ENCODE assay signal across 20 mouse cellular contexts in genomic region chr3:98279682-98280081, GRCm38 (mm10). TPM values are rescaled to one million over a fixed set of nuclear protein-coding genes. Genes with fewer than 3 reads are reported as not detected.
DNase-seq lines count a peak whose midpoint lies in the region; ATAC-seq lines count a peak whose summit lies in the region.
"Had no signal": no experiment of that assay in that cellular context is flagged by ENCODE, and none has a peak within 500 bp of the region (broad histone marks: within the 10 kb centered on the region; RNA-seq: fewer than 3 reads in every experiment).

No protein-coding gene starts in this region.

- H3K4me3 ChIP-seq in liver, embryonic 16.5 days (ENCODE audit: low read depth, low read length): no peak overlapping the region
- H3K4me3 ChIP-seq: embryonic facial prominence, embryonic 13.5 days; forebrain, embryonic 10.5 days; lung, embryonic 15.5 days; megakaryocyte, embryonic 14.5 days had no signal

- H3K36me3 ChIP-seq in liver, embryonic 16.5 days (ENCODE audit: control insufficient read depth, insufficient read depth): no peaks in the 10 kb centered on the region
- H3K36me3 ChIP-seq: embryonic facial prominence, embryonic 13.5 days; forebrain, embryonic 10.5 days; lung, embryonic 15.5 days had no signal

- peak; percentile 26 to 44 for DNase-seq in heart, adult 18-20 months
- DNase-seq in heart, postnatal 25 days (ENCODE audit: low spot score): no peak
- peak; percentile 4 for DNase-seq in thymus, postnatal 25 days
- DNase-seq in thymus, adult 18-20 months: no peak
- no peak for DNase-seq in spleen, postnatal 36 days (ENCODE audit: low spot score in 2 of 2)
- no peak for DNase-seq in frontal cortex, adult 2 months (ENCODE audit: extremely low spot score in 1 of 2, low spot score in 1 of 2)
- DNase-seq in lung, adult 18-20 months: no peak
- DNase-seq: cerebellum, adult 11-12 months; right cerebral cortex, adult 18-20 months had no signal

- intact Hi-C loops in heart, postnatal 25 days (cut with DNase I): no loop called here

- H3K4me1 ChIP-seq in liver, embryonic 16.5 days (ENCODE audit: control insufficient read depth, low read depth, low read length): peaks cover 8% of the 10 kb centered on the region

- 26% methylated on average over 4 of the region's 4 CpGs for WGBS in liver, embryonic 16.5 days (ENCODE audit: insufficient replicate concordance)

- H3K27me3 ChIP-seq in liver, embryonic 16.5 days (ENCODE audit: control insufficient read depth, insufficient read depth, low read depth, low read length): no peaks in the 10 kb centered on the region
- H3K27me3 ChIP-seq: embryonic facial prominence, embryonic 13.5 days; lung, embryonic 15.5 days had no signal

- H3K27ac ChIP-seq in liver, embryonic 16.5 days (ENCODE audit: low read length): peak overlapping the region; percentile 56
- H3K27ac ChIP-seq: embryonic facial prominence, embryonic 13.5 days; forebrain, embryonic 10.5 days; lung, embryonic 15.5 days had no signal

- H3K9ac ChIP-seq in liver, embryonic 16.5 days (ENCODE audit: low read depth, low read length): no peak overlapping the region
- H3K9ac ChIP-seq: embryonic facial prominence, embryonic 13.5 days; lung, embryonic 15.5 days had no signal

- no peak for ATAC-seq in liver, embryonic 16.5 days (ENCODE audit: low read depth)

- H3K4me2 ChIP-seq in liver, embryonic 16.5 days (ENCODE audit: low read depth, low read length): no peak overlapping the region

- no peaks in the 10 kb centered on the region for H3K9me3 ChIP-seq in liver, embryonic 16.5 days (replicated peaks; ENCODE audit: control insufficient read depth, low read length)
- H3K9me3 ChIP-seq: embryonic facial prominence, embryonic 13.5 days; forebrain, embryonic 10.5 days; lung, embryonic 15.5 days; megakaryocyte, embryonic 14.5 days had no signal

RNA-seq across cellular contexts. Expression of gene Hmgcs2, which starts 0.6 kb away (rescaled TPM):
- total RNA-seq in heart, adult 18-20 months (2021): 10 to 100 TPM in 1 of 2 experiments, 1 to 10 TPM in 1; 8.5 to 16.1 TPM
- total RNA-seq in heart, postnatal 25 days (2021): 10 to 100 TPM; 12.7 to 14.3 TPM
- polyA plus RNA-seq in liver, embryonic 16.5 days (2015; fragmentation: Nextera tagmentation; extraction: Ambion mirVana): 293 and 366 TPM in 2 replicates
- polyA plus RNA-seq in frontal cortex, adult 2 months (2012; rRNA removed): 14.1 and 14.9 TPM in 2 replicates
- total RNA-seq: granulocyte monocyte progenitor cell, adult 5-6 weeks had no signal

RNA-seq across cellular contexts. Expression of gene Reg4, which starts 57.7 kb away (rescaled TPM):
- total RNA-seq in heart, adult 18-20 months (2021): not detected
- not detected for total RNA-seq in heart, postnatal 25 days (2021)
- polyA plus RNA-seq in liver, embryonic 16.5 days (2015; fragmentation: Nextera tagmentation; extraction: Ambion mirVana): 0.27 TPM in 1 of 2 replicates, not detected in the other
- 0.13 TPM in 1 of 2 replicates, not detected in the other for polyA plus RNA-seq in frontal cortex, adult 2 months (2012; rRNA removed)
- total RNA-seq: adrenal gland, adult 18-20 months; common myeloid progenitor, adult 5-6 weeks; granulocyte monocyte progenitor cell, adult 5-6 weeks; hindbrain, postnatal 0 days; layer of hippocampus, postnatal 14 days; left cerebral cortex, postnatal 4 days had no signal
- polyA plus RNA-seq: embryonic facial prominence, embryonic 13.5 days; lung, embryonic 15.5 days had no signal

Comparison
In these comparisons a context has a peak if more than half of its experiments do, and no peak if none do; other contexts are left out.
1. DNase-seq: peak in heart, adult 18-20 months (2 of 2) and thymus, postnatal 25 days (single experiment); none in heart, postnatal 25 days (single experiment), thymus, adult 18-20 months (0 of 2), spleen, postnatal 36 days (0 of 2), frontal cortex, adult 2 months (0 of 2) and lung, adult 18-20 months (0 of 2).